Mouse (Mus musculus): Measurements from ENCODE around the gene Arfip1. TPM values are rescaled to one million over a fixed set of nuclear protein-coding genes. Genes with fewer than 3 reads are reported as not detected.
"Not testable (repeated sequence)": the region's sequence is repeated elsewhere in the genome, so short reads cannot be mapped to it uniquely, and the experiment has no call there.

The Arfip1 gene
- polyA plus RNA-seq, 1 experiment from 2014 or later: 21.9 TPM

DNA sequence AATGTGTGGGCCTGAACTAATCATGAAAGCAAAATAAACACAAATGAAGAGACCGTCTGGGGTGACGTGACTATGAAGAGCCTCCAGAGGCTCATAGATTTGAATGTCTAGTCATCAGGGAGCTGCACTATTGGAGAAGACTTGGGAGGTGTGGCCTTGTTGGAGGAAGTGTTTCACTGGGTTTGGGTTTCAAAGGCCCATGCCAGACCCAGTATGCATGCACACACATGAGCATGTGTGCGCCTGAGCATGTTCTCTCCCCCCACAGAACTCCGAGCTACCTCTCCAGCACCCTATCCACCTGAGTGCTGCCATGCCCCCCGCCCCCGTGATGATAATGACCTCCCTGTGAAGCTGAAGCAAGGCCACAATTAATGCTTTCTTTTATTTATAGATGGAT, 12.8 kb downstream of the Arfip1 start:
- Histone ChIP-seq H3K4me3 (replicated peaks) (no peak overlapping the region), H3K9ac (replicated peaks) (no peak overlapping the region), H3K9me3 (replicated peaks) (no peaks in the 10 kb centered on the region), H3K4me2 (no peak overlapping the region), H3K4me1 (peaks cover 3% of the 10 kb centered on the region; the same call in 1 of the 2 replicates), H3K27ac (replicated peaks) (no peak overlapping the region), H3K36me3 (no peaks in the 10 kb centered on the region), H3K27me3 (replicated peaks) (no peaks in the 10 kb centered on the region)
- WGBS: 77% methylated on average over 6 of the region's 6 CpGs
- no peak for ATAC-seq (ENCODE audit: low FRiP score)

GRCm38 (mm10) chr3:84568540-84568939, 13.9 kb downstream of the Arfip1 start:
- no peak for ATAC-seq (ENCODE audit: low FRiP score)
- no peak overlapping the region for H3K27ac ChIP-seq (replicated peaks)
- no peaks in the 10 kb centered on the region for H3K27me3 ChIP-seq (replicated peaks)
- 94% methylated on average over 6 of the region's 6 CpGs for WGBS
- H3K36me3 ChIP-seq: no peaks in the 10 kb centered on the region
- no peak overlapping the region for H3K4me2 ChIP-seq
- no peak overlapping the region for H3K9ac ChIP-seq (replicated peaks)
- H3K9me3 ChIP-seq (replicated peaks): no peaks in the 10 kb centered on the region
- H3K4me3 ChIP-seq (replicated peaks): no peak overlapping the region
- peaks cover 3% of the 10 kb centered on the region; the same call in 1 of the 2 replicates for H3K4me1 ChIP-seq

DNA sequence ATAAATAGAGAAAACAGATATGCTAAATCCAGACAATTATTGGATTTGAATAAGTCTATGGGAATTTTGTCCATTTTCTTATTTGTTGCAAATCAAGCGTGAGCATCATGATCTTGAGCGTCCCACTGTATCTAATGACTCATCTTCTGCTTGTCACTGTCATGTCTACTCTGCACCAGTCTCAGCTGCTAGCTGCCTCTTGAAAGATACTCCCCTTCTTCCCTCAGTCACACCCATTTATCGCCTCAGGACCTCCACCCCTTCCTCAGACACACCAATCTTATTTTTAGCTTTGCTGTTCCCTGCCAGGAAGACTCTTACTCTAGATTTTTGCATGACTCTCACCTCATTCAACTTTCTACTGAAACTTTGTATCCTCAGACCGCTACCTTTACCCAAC, 19.0 kb downstream of the Arfip1 start:
- no peak for ATAC-seq (ENCODE audit: low FRiP score)
- Histone ChIP-seq H3K4me2 (no peak overlapping the region), H3K9me3 (replicated peaks) (no peaks in the 10 kb centered on the region), H3K27me3 (replicated peaks) (no peaks in the 10 kb centered on the region), H3K9ac (replicated peaks) (no peak overlapping the region), H3K36me3 (no peaks in the 10 kb centered on the region), H3K4me3 (replicated peaks) (no peak overlapping the region), H3K27ac (replicated peaks) (no peak overlapping the region), H3K4me1 (no peaks in the 10 kb centered on the region)
- WGBS: 95% methylated on average over 4 of the region's 4 CpGs

DNA sequence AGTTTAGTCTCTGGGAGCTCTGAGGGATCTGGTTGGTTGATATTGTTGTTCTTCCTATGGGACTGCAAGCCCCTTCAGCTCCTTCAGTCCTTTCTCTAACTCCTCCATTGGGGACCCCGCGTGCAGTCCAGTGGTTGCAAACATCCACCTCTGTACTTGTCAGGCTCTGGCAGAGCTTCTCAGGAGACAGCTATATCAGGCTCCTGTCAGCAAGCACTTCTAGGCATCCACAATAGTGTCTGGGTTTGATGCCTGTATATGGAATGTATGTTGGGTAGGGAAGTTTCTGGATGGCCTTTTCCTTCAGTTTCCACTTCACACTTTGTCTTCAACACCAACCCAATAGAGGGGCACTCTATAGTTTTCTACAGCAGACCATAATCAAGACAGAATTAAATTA, 19.5 kb downstream of the Arfip1 start:
- 98% methylated on average over 2 of the region's 2 CpGs for WGBS
- H3K4me2 ChIP-seq: not testable (repeated sequence)

DNA sequence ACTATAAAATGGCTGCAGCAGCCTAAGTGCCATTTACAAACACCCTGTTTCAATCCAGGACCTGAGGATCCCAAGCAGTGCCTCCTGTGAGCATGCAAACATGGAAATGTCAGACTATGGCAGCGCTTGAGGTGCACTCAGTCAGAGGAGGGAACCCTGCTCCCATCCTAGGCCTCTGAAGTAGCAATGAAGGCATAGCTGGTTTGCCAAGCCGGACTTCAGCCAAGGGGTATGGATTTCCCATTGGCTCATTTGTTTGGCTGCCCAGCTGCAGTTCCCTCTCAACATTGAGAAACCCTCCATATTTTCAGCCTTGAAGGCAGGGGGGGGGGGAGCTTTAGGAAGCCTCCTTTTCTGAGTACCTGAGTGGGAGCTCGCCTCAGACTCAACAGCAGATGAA, 24.1 kb downstream of the Arfip1 start:
- Histone ChIP-seq H3K4me3 (replicated peaks) (no peak overlapping the region), H3K9me3 (replicated peaks) (no peaks in the 10 kb centered on the region), H3K36me3 (no peaks in the 10 kb centered on the region), H3K27me3 (replicated peaks) (no peaks in the 10 kb centered on the region), H3K9ac (replicated peaks) (no peak overlapping the region), H3K27ac (replicated peaks) (no peak overlapping the region), H3K4me1 (no peaks in the 10 kb centered on the region; the same call in 1 of the 2 replicates), H3K4me2 (no peak overlapping the region)
- no peak for ATAC-seq (ENCODE audit: low FRiP score)
- WGBS: 98% methylated on average over 3 of the region's 3 CpGs

More for the DNA sequence above, 19.5 kb downstream of the Arfip1 start:
- ATAC-seq (ENCODE audit: low FRiP score); H3K4me3 ChIP-seq (replicated peaks); H3K9ac ChIP-seq (replicated peaks); H3K9me3 ChIP-seq (replicated peaks); H3K4me1 ChIP-seq; H3K27ac ChIP-seq (replicated peaks); H3K36me3 ChIP-seq; H3K27me3 ChIP-seq (replicated peaks): not testable (repeated sequence)

DNA sequence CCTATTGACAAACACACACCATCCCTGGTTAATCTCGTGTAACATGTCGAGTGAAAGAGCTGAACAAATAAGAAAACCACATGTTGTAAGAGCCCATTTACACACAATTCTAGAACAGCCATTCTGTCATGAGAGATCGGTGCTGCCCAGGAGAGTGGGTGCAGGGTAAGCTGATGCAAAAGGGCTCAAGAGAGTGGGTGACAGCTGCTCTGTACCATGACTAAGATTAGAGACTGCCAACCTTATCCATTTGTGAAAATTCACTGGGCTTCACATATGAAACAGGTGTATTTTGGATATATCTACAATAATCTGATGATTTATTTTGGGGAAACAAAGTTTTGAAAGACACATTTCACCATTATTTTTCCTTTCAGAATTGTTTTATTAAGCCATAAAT, 26.6 kb downstream of the Arfip1 start:
- H3K36me3 ChIP-seq: no peaks in the 10 kb centered on the region
- no peak overlapping the region for H3K4me2 ChIP-seq
- H3K27me3 ChIP-seq (replicated peaks): no peaks in the 10 kb centered on the region
- ATAC-seq (ENCODE audit: low FRiP score): no peak
- 90% methylated on average over 3 of the region's 3 CpGs for WGBS
- no peak overlapping the region for H3K9ac ChIP-seq (replicated peaks)
- H3K4me1 ChIP-seq: no peaks in the 10 kb centered on the region; the same call in 1 of the 2 replicates
- no peak overlapping the region for H3K4me3 ChIP-seq (replicated peaks)
- no peak overlapping the region for H3K27ac ChIP-seq (replicated peaks)
- no peaks in the 10 kb centered on the region for H3K9me3 ChIP-seq (replicated peaks)

DNA sequence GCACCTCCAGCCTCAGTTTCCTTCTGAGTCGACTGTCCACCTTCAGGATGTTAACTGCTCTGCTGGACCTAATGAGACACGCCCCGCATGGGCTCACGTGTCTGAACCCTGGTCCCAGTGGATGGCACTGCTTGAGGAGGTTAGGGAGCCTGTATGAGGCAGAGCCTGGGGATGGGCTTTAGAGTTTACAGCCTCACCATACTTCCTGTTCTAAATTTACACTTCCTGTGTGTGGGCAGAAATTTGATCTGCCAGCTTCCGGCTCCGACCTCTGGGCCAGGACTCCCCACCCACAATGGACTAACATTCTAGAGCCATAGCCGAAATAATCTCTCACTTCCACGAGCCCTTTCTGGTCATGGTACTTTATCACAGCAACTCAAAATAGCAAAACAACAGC, 35.2 kb downstream of the Arfip1 start:
- no peak overlapping the region for H3K27ac ChIP-seq (replicated peaks)
- H3K9me3 ChIP-seq (replicated peaks): no peaks in the 10 kb centered on the region
- 79% methylated on average over 8 of the region's 8 CpGs for WGBS
- no peak overlapping the region for H3K9ac ChIP-seq (replicated peaks)
- no peaks in the 10 kb centered on the region for H3K36me3 ChIP-seq
- no peak overlapping the region for H3K4me2 ChIP-seq
- no peak overlapping the region for H3K4me3 ChIP-seq (replicated peaks)
- H3K27me3 ChIP-seq (replicated peaks): no peaks in the 10 kb centered on the region
- no peak for ATAC-seq (ENCODE audit: low FRiP score)
- no peaks in the 10 kb centered on the region for H3K4me1 ChIP-seq

DNA sequence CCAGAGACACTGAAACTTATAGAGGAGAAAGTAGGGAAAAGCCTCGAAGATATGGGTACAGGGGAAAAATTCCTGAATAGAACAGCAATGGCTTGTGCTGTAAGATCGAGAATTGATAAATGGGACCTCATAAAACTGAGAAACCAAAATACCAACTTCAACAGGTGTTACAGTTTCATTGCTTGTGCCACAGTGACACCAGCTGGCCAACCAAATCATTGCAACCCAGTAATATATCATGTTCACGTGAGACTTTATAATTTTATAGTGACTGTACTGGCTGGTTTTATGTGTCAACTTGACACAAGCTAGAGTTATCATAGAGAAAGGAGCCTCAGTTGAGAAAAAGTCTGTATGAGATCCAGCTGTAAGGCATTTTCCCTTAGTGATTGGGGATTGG, 40.0 kb downstream of the Arfip1 start:
- H3K9ac ChIP-seq (replicated peaks); H3K36me3 ChIP-seq; H3K4me3 ChIP-seq (replicated peaks); H3K4me1 ChIP-seq; H3K27me3 ChIP-seq (replicated peaks); H3K9me3 ChIP-seq (replicated peaks); H3K4me2 ChIP-seq; H3K27ac ChIP-seq (replicated peaks); ATAC-seq (ENCODE audit: low FRiP score): not testable (repeated sequence)
- 14% methylated on average over 3 of the region's 3 CpGs for WGBS

DNA sequence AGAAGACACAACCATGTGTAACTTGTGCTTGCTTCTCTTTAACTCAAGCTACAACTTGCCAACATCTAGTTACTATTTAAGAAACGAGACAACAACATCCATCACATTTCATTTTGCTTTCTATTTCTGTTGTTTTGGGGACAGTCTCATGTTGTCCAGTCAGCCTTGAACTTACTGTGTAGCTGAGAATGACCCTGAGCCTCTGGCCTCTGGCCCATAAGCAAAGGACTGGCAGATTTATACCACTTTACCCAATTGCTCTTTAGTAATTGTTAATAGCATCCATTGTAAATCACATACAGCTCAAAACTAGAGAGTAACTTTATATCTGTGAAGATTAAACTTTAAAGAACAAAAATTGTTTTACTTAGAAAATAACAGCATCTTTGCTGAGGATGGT, 40.5 kb downstream of the Arfip1 start:
- 72% methylated on average over 1 of the region's 1 CpGs for WGBS
- Histone ChIP-seq H3K4me3 (replicated peaks) (no peak overlapping the region), H3K27ac (replicated peaks) (no peak overlapping the region), H3K4me1 (no peaks in the 10 kb centered on the region), H3K36me3 (no peaks in the 10 kb centered on the region), H3K9me3 (replicated peaks) (no peaks in the 10 kb centered on the region), H3K9ac (replicated peaks) (no peak overlapping the region), H3K27me3 (replicated peaks) (no peaks in the 10 kb centered on the region), H3K4me2 (no peak overlapping the region)
- ATAC-seq (ENCODE audit: low FRiP score): no peak

- Histone ChIP-seq H3K36me3 (no peaks in the 10 kb centered on the region), H3K4me2 (no peak overlapping the region), H3K9me3 (replicated peaks) (no peaks in the 10 kb centered on the region), H3K27ac (replicated peaks) (no peak overlapping the region), H3K9ac (replicated peaks) (no peak overlapping the region), H3K27me3 (replicated peaks) (no peaks in the 10 kb centered on the region), H3K4me3 (replicated peaks) (no peak overlapping the region), H3K4me1 (no peaks in the 10 kb centered on the region)
- no peak for ATAC-seq (ENCODE audit: low FRiP score)
Observed at GRCm38 (mm10) chr3:84540640-84541039, 41.8 kb downstream of the Arfip1 start.

DNA sequence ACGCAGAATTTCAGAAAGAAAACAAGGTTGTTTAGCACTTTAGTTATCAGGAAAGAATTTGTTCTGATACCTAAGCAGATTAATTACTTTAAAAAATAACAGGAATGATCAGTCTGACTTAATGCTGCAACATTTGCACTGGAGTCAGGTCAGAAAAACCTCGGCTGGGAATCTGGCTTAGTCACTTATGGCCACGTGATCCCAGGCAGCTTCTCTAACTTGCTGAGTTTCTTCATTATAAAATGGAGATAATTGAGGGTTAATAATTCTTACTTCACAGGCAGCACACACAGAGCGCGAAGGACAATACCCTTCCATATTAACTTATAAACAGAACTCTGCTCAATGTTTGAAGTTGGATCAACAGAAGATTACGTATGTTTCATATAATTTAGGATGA, 45.4 kb downstream of the Arfip1 start:
- Histone ChIP-seq H3K9me3 (replicated peaks) (no peaks in the 10 kb centered on the region), H3K9ac (replicated peaks) (no peak overlapping the region), H3K36me3 (no peaks in the 10 kb centered on the region), H3K27ac (replicated peaks) (no peak overlapping the region), H3K27me3 (replicated peaks) (no peaks in the 10 kb centered on the region), H3K4me2 (no peak overlapping the region), H3K4me1 (no peaks in the 10 kb centered on the region), H3K4me3 (replicated peaks) (no peak overlapping the region)
- 76% methylated on average over 6 of the region's 6 CpGs for WGBS
- no peak for ATAC-seq (ENCODE audit: low FRiP score)

- H3K27ac ChIP-seq (replicated peaks): no peak overlapping the region
- H3K9me3 ChIP-seq (replicated peaks): no peaks in the 10 kb centered on the region
- H3K36me3 ChIP-seq: no peaks in the 10 kb centered on the region
- no peaks in the 10 kb centered on the region for H3K4me1 ChIP-seq
- no peak overlapping the region for H3K4me3 ChIP-seq (replicated peaks)
- no peak overlapping the region for H3K9ac ChIP-seq (replicated peaks)
- WGBS: 79% methylated on average over 5 of the region's 5 CpGs
- H3K4me2 ChIP-seq: no peak overlapping the region
- H3K27me3 ChIP-seq (replicated peaks): no peaks in the 10 kb centered on the region
- no peak for ATAC-seq (ENCODE audit: low FRiP score)
Observed at GRCm38 (mm10) chr3:84533227-84533626, 49.2 kb downstream of the Arfip1 start.

GRCm38 (mm10) chr3:84529021-84529420, 53.4 kb downstream of the Arfip1 start:
- H3K4me1 ChIP-seq: no peaks in the 10 kb centered on the region
- H3K27me3 ChIP-seq (replicated peaks): no peaks in the 10 kb centered on the region
- no peak for ATAC-seq (ENCODE audit: low FRiP score)
- H3K9me3 ChIP-seq (replicated peaks): no peaks in the 10 kb centered on the region
- no peaks in the 10 kb centered on the region for H3K36me3 ChIP-seq
- no peak overlapping the region for H3K9ac ChIP-seq (replicated peaks)
- no peak overlapping the region for H3K4me2 ChIP-seq
- no peak overlapping the region for H3K27ac ChIP-seq (replicated peaks)
- H3K4me3 ChIP-seq (replicated peaks): no peak overlapping the region
- 88% methylated on average over 2 of the region's 2 CpGs for WGBS
